Mouse (Mus musculus) CD4-positive, CD25-positive, alpha-beta regulatory T cell, adult 4 months (primary cell): Measurements from ENCODE around the gene Hist2h2ac. TPM values are rescaled to one million over a fixed set of nuclear protein-coding genes. Genes with fewer than 3 reads are reported as not detected.

Source experiments
- ATAC-seq: one replicate; pipeline ENCODE4 v1.8.0; 2017
- polyA plus RNA-seq, 2 experiments: library from polyadenylated mRNA; unstranded; fragments of 100-300 nt; shearing (Covaris generic); gene quantifications; one replicate each; pipeline ENCODE4 v1.2.1; 2017

Hist2h2ac gene
- polyA plus RNA-seq, 2 experiments from 2014 or later = 5.5 to 5.8 TPM

- ATAC-seq = no peak
These were observed 27.7 kb upstream of the Hist2h2ac start for GRCm38 (mm10) chr3:96248141-96249033.

- no peak for ATAC-seq
These were observed 26.9 kb upstream of the Hist2h2ac start for GRCm38 (mm10) chr3:96247356-96248140.

- peak; percentile 59 for ATAC-seq
These were observed 25.8 kb upstream of the Hist2h2ac start, which contains the start of gene Hist2h3c1 for GRCm38 (mm10) chr3:96246427-96246856. Gene Hist2h3c1, plus strand, starts transcription at chr3:96246685.

- ATAC-seq = peak; percentile 48
These were observed 25.3 kb upstream of the Hist2h2ac start for GRCm38 (mm10) chr3:96246018-96246417.

GRCm38 (mm10) chr3:96245003-96245886, 24.6 kb upstream of the Hist2h2ac start, which contains the start of gene Hist2h2aa1:
Gene Hist2h2aa1, plus strand, starts transcription at chr3:96245497.
- ATAC-seq = peak; percentile 80

- ATAC-seq = no peak
These were observed 23.4 kb upstream of the Hist2h2ac start for GRCm38 (mm10) chr3:96243921-96244572.

- ATAC-seq = no peak
These were observed 20.1 kb upstream of the Hist2h2ac start for GRCm38 (mm10) chr3:96240799-96241197.

GRCm38 (mm10) chr3:96239949-96240798, 19.5 kb upstream of the Hist2h2ac start, which contains the start of gene Hist2h2aa2:
Gene Hist2h2aa2, minus strand, starts transcription at chr3:96240276.
- ATAC-seq = peak; percentile 72

- ATAC-seq = peak; percentile 64
These were observed 18.5 kb upstream of the Hist2h2ac start, which contains the start of gene Hist2h3c2 for GRCm38 (mm10) chr3:96238954-96239793. Gene Hist2h3c2, minus strand, starts transcription at chr3:96239127.

GRCm38 (mm10) chr3:96237904-96238511, 17.3 kb upstream of the Hist2h2ac start:
- ATAC-seq = no peak

- ATAC-seq = no peak
These were observed 16.7 kb upstream of the Hist2h2ac start for GRCm38 (mm10) chr3:96237335-96237903.

GRCm38 (mm10) chr3:96236834-96237334, 16.2 kb upstream of the Hist2h2ac start:
- no peak for ATAC-seq

GRCm38 (mm10) chr3:96235836-96236235, 15.2 kb upstream of the Hist2h2ac start:
- ATAC-seq = no peak

- no peak for ATAC-seq
These were observed 14.2 kb upstream of the Hist2h2ac start for GRCm38 (mm10) chr3:96234914-96235313.

GRCm38 (mm10) chr3:96231758-96232120, 11.1 kb upstream of the Hist2h2ac start:
- ATAC-seq = no peak

GRCm38 (mm10) chr3:96230910-96231757, 10.5 kb upstream of the Hist2h2ac start:
- no peak for ATAC-seq

- no peak for ATAC-seq
These were observed 9.7 kb upstream of the Hist2h2ac start for GRCm38 (mm10) chr3:96230404-96230803.

- no peak for ATAC-seq
These were observed 8.1 kb upstream of the Hist2h2ac start for GRCm38 (mm10) chr3:96228828-96229227.
